Mouse (Mus musculus) intestine, embryonic 16.5 days (tissue): Measurements from ENCODE around the gene Pfn4. TPM values are rescaled to one million over a fixed set of nuclear protein-coding genes. Genes with fewer than 3 reads are reported as not detected.
"Not testable (repeated sequence)": the region's sequence is repeated elsewhere in the genome, so short reads cannot be mapped to it uniquely, and the experiment has no call there.

ENCODE experiments used
- ATAC-seq: fragments of 200-750 bp; cut with Nextera tagmentation; 2 replicates; pipeline ENCODE4 v1.8.0; 2017; ENCODE audit warnings: moderate TSS enrichment, moderate library complexity
- H3K27ac ChIP-seq: fragments of 300-500 bp; sonication (generic); 2 replicates; pipeline ENCODE4 v1.5.1; 2014; ENCODE audit warnings: mild to moderate bottlenecking, low read length
- H3K27me3 ChIP-seq: fragments of 300-500 bp; sonication (generic); replicated peaks from 2 replicates; pipeline ENCODE4 v1.6.1; 2014; ENCODE audit warnings: low read length, control low read depth, mixed read lengths; ENCODE audit not compliant: control insufficient read depth, insufficient read depth
- H3K36me3 ChIP-seq: fragments of 300-500 bp; sonication (generic); 2 replicates; pipeline ENCODE4 v1.6.1; 2014; ENCODE audit warnings: low read length, control low read depth; ENCODE audit not compliant: control insufficient read depth, insufficient read depth
- H3K4me1 ChIP-seq: fragments of 300-500 bp; sonication (generic); 2 replicates; pipeline ENCODE4 v1.6.1; 2014; ENCODE audit warnings: low read length, control low read depth, mixed read lengths; ENCODE audit not compliant: control insufficient read depth, insufficient read depth
- H3K4me2 ChIP-seq: fragments of 300-500 bp; sonication (generic); 2 replicates; pipeline ENCODE4 v1.6.1; 2014; ENCODE audit warnings: low read depth, low read length, control low read depth
- H3K4me3 ChIP-seq: fragments of 300-500 bp; sonication (generic); 2 replicates; pipeline ENCODE4 v1.5.1; 2014; ENCODE audit warnings: mild to moderate bottlenecking, low read length
- H3K9ac ChIP-seq: fragments of 300-500 bp; sonication (generic); 2 replicates; pipeline ENCODE4 v1.6.1; 2014; ENCODE audit warnings: low read depth, low read length
- H3K9me3 ChIP-seq: fragments of 300-500 bp; sonication (generic); 2 replicates; pipeline ENCODE4 v1.6.1; 2016; ENCODE audit warnings: low read length, control low read depth; ENCODE audit not compliant: control insufficient read depth
- WGBS: fragments of 180-500 bp; shearing (Covaris S2); extraction: QIAGEN DNeasy Blood & Tissue Kit; methylation state at CpG from one replicate; pipeline ENCODE4 v1.1.7; 2014; 5-methylcytosine and 5-hydroxymethylcytosine counted together
- polyA plus RNA-seq: library from polyadenylated mRNA; unstranded; fragments of >200 nt; fragmentation: Nextera tagmentation; extraction: Ambion mirVana; gene quantifications from 2 replicates; pipeline ENCODE4 v1.2.1, GENCODE M21; 2015

The Pfn4 gene
- polyA plus RNA-seq, 1 experiment from 2014 or later, result 1.1 TPM

- Histone ChIP-seq H3K4me2 (no peak overlapping the region), H3K4me1 (no peaks in the 10 kb centered on the region), H3K27ac (no peak overlapping the region), H3K9me3 (no peaks in the 10 kb centered on the region), H3K36me3 (no peaks in the 10 kb centered on the region), H3K4me3 (no peak overlapping the region), H3K9ac (no peak overlapping the region), H3K27me3 (no peaks in the 10 kb centered on the region)
- WGBS, result 84% methylated on average over 3 of the region's 3 CpGs
- no peak for ATAC-seq
Observed at GRCm38 (mm10) chr12:4742183-4742582, 26.6 kb upstream of the Pfn4 start.

DNA sequence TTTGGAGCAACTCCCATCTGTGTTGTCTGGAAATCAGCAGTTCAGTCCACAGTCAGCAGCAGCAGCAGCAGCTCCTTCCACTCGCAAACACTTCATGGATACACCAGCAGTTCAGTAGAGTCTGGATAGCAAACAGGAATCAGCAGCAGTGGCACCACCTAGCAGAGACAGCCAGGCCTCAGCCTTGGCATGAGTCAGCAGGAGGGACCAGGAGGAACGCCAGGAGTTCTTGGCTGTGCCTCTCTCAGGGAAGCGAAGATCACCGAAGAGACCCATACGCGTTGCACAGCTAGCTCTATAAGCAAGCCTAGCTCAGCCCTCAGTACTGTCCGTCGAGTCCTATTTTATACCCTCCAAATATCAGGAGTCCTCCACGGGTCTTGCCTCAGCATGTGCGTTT, 24.3 kb upstream of the Pfn4 start:
- Histone ChIP-seq H3K27me3 (no peaks in the 10 kb centered on the region), H3K9ac (no peak overlapping the region), H3K4me2 (no peak overlapping the region), H3K4me3 (no peak overlapping the region), H3K36me3 (no peaks in the 10 kb centered on the region), H3K9me3 (no peaks in the 10 kb centered on the region), H3K4me1 (no peaks in the 10 kb centered on the region), H3K27ac (no peak overlapping the region)
- no peak for ATAC-seq
- 90% methylated on average over 10 of the region's 10 CpGs for WGBS

- not testable (repeated sequence) for H3K4me3 ChIP-seq, H3K27me3 ChIP-seq, H3K36me3 ChIP-seq, H3K4me2 ChIP-seq, ATAC-seq, H3K4me1 ChIP-seq, H3K9ac ChIP-seq, H3K27ac ChIP-seq, H3K9me3 ChIP-seq
- 88% methylated on average over 4 of the region's 4 CpGs for WGBS
Observed at GRCm38 (mm10) chr12:4754451-4754850, 14.4 kb upstream of the Pfn4 start.

DNA sequence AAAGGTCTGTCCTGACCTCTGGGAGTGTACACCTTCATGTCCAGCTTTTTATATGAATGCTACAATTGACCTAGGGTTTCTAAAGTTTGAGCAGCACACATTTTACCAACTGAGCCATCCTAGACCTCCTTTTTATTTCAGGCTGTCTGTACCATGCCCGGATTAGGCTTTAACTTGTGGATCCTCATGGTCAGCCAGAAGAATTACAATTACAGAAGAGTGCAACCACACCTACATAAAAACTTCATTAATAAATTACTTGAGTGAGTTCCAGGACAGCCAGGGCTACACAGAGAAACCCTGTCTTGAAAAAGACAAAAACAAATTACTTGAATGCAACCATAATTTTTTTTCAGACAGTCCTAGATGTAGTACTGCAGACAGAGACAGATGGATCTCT, 11.8 kb upstream of the Pfn4 start:
- H3K36me3 ChIP-seq, result no peaks in the 10 kb centered on the region
- H3K9me3 ChIP-seq, result no peaks in the 10 kb centered on the region
- 88% methylated on average over 1 of the region's 1 CpGs for WGBS
- no peak overlapping the region for H3K9ac ChIP-seq
- H3K4me3 ChIP-seq, result no peak overlapping the region
- no peak overlapping the region for H3K4me2 ChIP-seq
- no peak for ATAC-seq
- H3K4me1 ChIP-seq, result no peaks in the 10 kb centered on the region
- no peak overlapping the region for H3K27ac ChIP-seq
- no peaks in the 10 kb centered on the region for H3K27me3 ChIP-seq

- Histone ChIP-seq H3K9ac (peak overlapping the region; percentile 91), H3K27me3 (no peaks in the 10 kb centered on the region), H3K4me2 (peak overlapping the region; percentile 86), H3K36me3 (no peaks in the 10 kb centered on the region), H3K9me3 (no peaks in the 10 kb centered on the region), H3K4me1 (peaks cover 5% of the 10 kb centered on the region; the same call in 1 of the 2 replicates), H3K4me3 (peak overlapping the region; percentile 72), H3K27ac (no peak overlapping the region; the same call in 1 of the 2 replicates)
- 15% methylated on average over 13 of the region's 13 CpGs for WGBS
- peak; percentile 31 for ATAC-seq
Observed at GRCm38 (mm10) chr12:4769333-4769723, 506 bp downstream of the Pfn4 start.

- H3K36me3 ChIP-seq, result no peaks in the 10 kb centered on the region
- H3K9ac ChIP-seq, result no peak overlapping the region
- H3K9me3 ChIP-seq, result no peaks in the 10 kb centered on the region
- H3K4me1 ChIP-seq, result no peaks in the 10 kb centered on the region
- no peak overlapping the region for H3K27ac ChIP-seq
- no peak for ATAC-seq
- H3K4me2 ChIP-seq, result no peak overlapping the region
- 86% methylated on average over 8 of the region's 8 CpGs for WGBS
- H3K27me3 ChIP-seq, result no peaks in the 10 kb centered on the region
- H3K4me3 ChIP-seq, result no peak overlapping the region
Observed at GRCm38 (mm10) chr12:4774895-4775587, 6.2 kb downstream of the Pfn4 start.

DNA sequence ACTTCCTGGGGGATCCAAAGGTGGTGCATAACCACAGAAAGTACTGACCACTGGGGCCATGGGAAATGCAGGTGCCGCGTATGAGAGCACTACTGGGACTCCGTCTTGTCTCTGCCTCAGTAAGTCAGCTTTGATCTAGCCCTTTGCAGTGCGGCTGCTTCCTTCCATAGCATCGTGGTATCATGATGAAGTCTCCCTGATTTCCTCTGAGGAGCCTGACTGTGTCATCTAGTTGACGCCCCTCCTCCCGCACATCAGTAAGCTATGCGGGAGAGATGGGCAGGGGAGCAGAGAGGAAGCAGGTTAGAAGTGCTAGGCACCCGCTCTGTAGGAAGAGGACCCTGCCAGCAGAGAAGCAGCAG, 6.7 kb downstream of the Pfn4 start:
- H3K36me3 ChIP-seq, result no peaks in the 10 kb centered on the region
- H3K4me2 ChIP-seq, result no peak overlapping the region
- WGBS, result 78% methylated on average over 9 of the region's 9 CpGs
- H3K4me3 ChIP-seq, result no peak overlapping the region
- H3K27ac ChIP-seq, result no peak overlapping the region
- H3K4me1 ChIP-seq, result no peaks in the 10 kb centered on the region
- ATAC-seq, result no peak
- no peaks in the 10 kb centered on the region for H3K9me3 ChIP-seq
- H3K27me3 ChIP-seq, result no peaks in the 10 kb centered on the region
- H3K9ac ChIP-seq, result no peak overlapping the region

DNA sequence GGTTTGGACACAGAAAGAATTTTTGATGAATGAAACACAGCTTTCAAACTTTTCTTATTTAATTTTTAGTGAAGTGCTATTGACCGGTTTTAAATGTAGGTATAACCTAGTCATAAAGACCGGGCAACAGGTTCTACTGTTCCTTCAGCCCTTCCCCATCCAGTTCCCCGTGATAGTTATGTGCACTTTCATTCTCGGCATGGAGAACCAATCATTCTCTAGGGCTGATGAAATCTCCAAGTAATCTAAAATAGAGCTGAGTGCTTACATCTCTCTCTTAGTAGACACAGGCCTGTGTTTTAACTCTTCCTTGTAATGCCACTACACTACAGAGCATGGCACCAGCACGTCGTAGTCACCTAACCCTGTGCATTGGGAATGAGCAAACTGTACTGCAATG, 8.9 kb downstream of the Pfn4 start:
- Histone ChIP-seq H3K4me3 (no peak overlapping the region), H3K4me2 (no peak overlapping the region), H3K9me3 (no peaks in the 10 kb centered on the region), H3K4me1 (no peaks in the 10 kb centered on the region), H3K9ac (no peak overlapping the region), H3K36me3 (no peaks in the 10 kb centered on the region), H3K27me3 (no peaks in the 10 kb centered on the region), H3K27ac (no peak overlapping the region)
- 88% methylated on average over 6 of the region's 6 CpGs for WGBS
- no peak for ATAC-seq

GRCm38 (mm10) chr12:4780245-4780644, 11.4 kb downstream of the Pfn4 start:
- Histone ChIP-seq H3K9ac (no peak overlapping the region), H3K27me3 (no peaks in the 10 kb centered on the region), H3K4me1 (no peaks in the 10 kb centered on the region), H3K27ac (no peak overlapping the region), H3K9me3 (no peaks in the 10 kb centered on the region), H3K4me2 (no peak overlapping the region), H3K4me3 (no peak overlapping the region), H3K36me3 (no peaks in the 10 kb centered on the region)
- no peak for ATAC-seq
- 59% methylated on average over 2 of the region's 2 CpGs for WGBS

DNA sequence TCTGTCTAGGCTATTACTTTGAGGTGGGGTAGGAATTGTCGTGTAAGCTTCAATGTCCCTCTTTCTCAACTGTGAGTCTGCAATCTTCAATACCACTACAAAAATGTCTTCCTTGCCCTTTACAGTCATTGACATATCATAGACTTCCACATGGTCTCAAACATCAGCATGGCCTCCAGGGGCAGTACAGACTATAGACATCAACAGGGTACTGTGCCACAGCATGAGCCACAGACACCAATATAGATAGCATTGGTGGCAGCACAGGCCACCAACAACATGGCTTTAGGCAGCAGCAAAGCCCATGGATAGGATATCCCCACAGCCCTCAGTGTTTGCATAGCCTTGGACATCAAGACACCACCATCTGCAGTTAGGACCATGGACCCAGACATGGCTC, 12.4 kb downstream of the Pfn4 start:
- Histone ChIP-seq H3K27me3 (no peaks in the 10 kb centered on the region), H3K9ac (no peak overlapping the region), H3K4me2 (no peak overlapping the region), H3K27ac (no peak overlapping the region), H3K4me3 (no peak overlapping the region), H3K36me3 (no peaks in the 10 kb centered on the region), H3K4me1 (no peaks in the 10 kb centered on the region), H3K9me3 (no peaks in the 10 kb centered on the region)
- no peak for ATAC-seq
- WGBS, result 92% methylated on average over 1 of the region's 1 CpGs
